Mouse (Mus musculus): Measurements from ENCODE around the gene Arhgap20.

DNA sequence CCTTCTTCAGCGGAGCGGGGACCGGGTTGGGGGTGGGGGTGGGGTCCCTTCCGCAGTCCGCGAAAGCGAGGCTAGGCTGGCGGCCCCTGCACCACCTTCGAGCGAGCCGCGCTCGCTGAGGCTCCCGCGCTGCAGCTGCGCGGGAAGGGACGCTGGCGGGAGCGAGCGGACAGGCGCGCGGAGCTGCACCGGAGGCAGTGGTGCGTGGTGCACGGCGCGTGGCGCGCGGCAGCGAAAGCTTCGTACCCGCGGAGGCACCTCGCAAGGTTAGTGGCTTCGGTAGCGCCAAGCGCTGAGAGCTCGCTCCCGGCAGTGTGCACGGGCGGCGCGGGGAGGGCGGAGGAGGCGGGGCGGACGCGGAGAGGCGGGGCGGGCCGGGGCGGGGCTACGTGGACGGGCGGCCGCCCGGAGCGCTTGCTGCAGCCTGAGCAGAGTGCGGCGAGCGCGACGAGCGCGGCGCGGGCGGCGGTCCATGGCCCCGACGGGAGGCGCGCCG lies at the start of gene Arhgap20:
- TF ChIP-seq CTCF (IDR thresholded peaks at IDR 0.05; ENCODE audit: control insufficient read depth, insufficient read depth, insufficient read length) (no peak), USF1 (IDR thresholded peaks at IDR 0.05; ENCODE audit: low read depth) (no peak), MAX (IDR thresholded peaks at IDR 0.05) (no peak), CEBPB (IDR thresholded peaks at IDR 0.05; ENCODE audit: low read depth) (no peak), MYOG (IDR thresholded peaks at IDR 0.05; ENCODE audit: control insufficient read depth, extremely low read depth, insufficient read length) (no peak), MYOD1 (IDR thresholded peaks at IDR 0.05; ENCODE audit: control insufficient read depth, insufficient read length, low read depth) (no peak), FOSL1 (IDR thresholded peaks at IDR 0.05; ENCODE audit: insufficient read depth, low read length, poor library complexity, severe bottlenecking) (no peak)

All from C2C12 (cell line).